Mouse (Mus musculus) kidney, postnatal 14 days (tissue): Measurements from ENCODE around the gene Sec14l4.

ENCODE experiments used
- DNase-seq: peaks from one replicate; pipeline ENCODE4 v3.0.0; 2022; ENCODE audit warnings: mixed read lengths

The Sec14l4 gene

GRCm38 (mm10) chr11:4027561-4028334 lies 3.5 kb upstream of the Sec14l4 start:
- no peak for DNase-seq

DNA sequence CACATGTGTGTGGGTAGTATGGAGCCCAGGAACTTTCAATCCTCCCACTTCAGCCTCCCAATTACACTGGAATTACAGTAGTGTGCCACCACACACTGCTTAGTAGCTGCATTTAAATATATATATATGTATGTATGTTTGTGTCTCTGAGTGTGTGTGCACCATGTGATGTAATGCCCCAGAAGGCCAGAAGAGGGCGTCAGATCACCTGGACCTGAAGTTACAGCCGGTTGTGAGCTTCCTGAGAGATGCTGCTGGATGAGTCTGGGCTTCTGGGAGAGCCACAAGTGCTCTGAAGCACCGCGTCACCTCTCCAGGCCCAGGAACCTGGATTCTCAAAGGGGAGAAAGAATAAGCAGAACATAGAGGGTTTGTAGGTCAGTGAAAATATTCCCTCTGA lies 1.9 kb upstream of the Sec14l4 start:
- no peak for DNase-seq

GRCm38 (mm10) chr11:4031961-4032360 lies 699 bp downstream of the Sec14l4 start:
- no peak for DNase-seq

- no peak for DNase-seq
Measured at GRCm38 (mm10) chr11:4033471-4033870, 2.2 kb downstream of the Sec14l4 start.

DNA sequence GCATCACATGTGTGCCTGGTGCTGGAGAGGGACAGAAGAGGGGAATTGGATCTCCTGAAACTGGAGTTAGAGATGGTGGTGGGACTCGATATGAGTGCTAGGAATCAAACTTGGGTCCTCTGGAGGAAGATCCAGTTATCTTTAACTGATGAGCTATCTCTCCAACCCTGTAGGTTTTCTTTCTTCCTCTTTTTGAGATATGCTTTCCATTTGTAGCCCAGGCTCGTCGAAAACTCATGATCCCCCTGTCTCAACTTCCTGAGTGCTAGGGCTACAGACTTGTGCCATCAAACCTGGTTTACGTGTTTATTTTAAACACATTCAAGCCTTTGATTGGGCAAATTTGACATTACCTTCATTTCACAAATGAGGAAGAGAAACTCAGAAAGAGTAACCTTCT lies 2.9 kb downstream of the Sec14l4 start:
- no peak for DNase-seq

- peak; percentile 12 for DNase-seq
Measured at GRCm38 (mm10) chr11:4035116-4035892, 4.0 kb downstream of the Sec14l4 start.

GRCm38 (mm10) chr11:4035916-4036315 lies 4.7 kb downstream of the Sec14l4 start:
- no peak for DNase-seq

- no peak for DNase-seq
Measured at GRCm38 (mm10) chr11:4036365-4037084, 5.3 kb downstream of the Sec14l4 start.

DNA sequence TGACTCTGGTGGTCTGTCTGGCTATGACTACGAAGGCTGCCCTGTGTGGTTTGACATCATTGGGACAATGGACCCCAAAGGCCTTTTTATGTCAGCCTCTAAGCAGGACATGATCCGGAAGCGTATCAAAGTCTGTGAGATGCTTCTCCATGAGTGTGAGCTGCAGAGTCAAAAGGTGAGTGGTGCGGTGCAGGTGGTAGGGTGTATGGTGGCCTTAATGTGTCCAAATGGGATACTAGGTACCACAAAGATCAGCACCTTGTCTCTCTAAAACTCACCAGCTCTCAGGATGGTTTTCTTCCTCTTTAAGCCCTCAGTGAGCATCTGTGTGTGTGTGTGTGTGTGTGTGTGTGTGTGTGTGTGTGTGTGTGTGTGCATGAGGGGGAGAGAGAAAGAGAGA lies 8.7 kb downstream of the Sec14l4 start:
- no peak for DNase-seq

DNA sequence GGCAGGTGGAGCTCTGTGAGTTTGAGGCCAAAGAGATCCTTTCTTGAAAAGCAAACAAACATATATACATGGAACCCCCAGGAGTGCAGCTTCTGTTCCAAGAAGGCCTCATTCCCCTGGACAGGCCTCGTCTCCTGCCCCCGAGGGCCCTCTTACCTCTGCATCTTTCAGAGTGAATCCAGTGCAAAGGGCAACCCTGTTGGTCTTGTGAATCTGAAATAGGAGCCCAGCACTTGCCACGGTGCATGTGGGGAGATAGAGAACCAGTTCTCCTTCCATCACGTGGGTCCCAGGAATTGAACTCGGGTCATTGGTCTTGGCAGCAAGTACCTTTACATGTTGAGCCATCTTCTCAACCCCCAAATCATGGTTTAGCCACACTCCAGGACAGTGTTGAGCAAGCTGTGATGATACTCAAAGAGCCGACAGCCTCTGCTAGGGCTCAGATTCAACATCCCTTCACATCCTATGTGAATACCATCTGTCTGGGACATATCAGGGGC lies 9.9 kb downstream of the Sec14l4 start:
- no peak for DNase-seq

- DNase-seq = no peak
Measured at GRCm38 (mm10) chr11:4043081-4043480, 11.8 kb downstream of the Sec14l4 start.

- peak; percentile 22 for DNase-seq
Measured at GRCm38 (mm10) chr11:4046526-4046925, 15.3 kb downstream of the Sec14l4 start.

DNA sequence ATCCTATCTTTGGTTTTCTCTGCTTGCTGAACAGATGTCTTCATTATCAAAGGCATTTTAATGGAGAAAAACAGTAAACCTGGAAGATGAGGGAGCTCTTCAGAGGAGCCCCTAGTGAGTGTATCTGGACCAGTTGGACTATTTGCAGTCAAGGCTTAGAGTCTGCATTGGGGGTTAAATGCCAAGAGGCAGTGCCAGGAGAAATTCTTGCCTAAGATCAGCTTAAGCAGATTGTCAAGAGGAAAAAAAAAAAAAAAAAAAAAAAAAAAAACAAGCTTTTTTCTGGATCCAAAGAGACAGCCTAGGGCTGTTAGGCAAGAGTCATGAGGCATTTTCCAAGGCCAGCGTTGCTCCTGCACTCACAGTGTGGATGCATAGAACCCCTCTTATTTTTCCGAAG lies 16.5 kb downstream of the Sec14l4 start:
- DNase-seq = no peak

- no peak for DNase-seq
Measured at GRCm38 (mm10) chr11:4048438-4048837, 17.2 kb downstream of the Sec14l4 start.

GRCm38 (mm10) chr11:4053586-4053985 lies 22.3 kb downstream of the Sec14l4 start:
- peak; percentile 81 for DNase-seq

GRCm38 (mm10) chr11:4060866-4061575 lies 29.8 kb downstream of the Sec14l4 start:
- DNase-seq = no peak

- DNase-seq = no peak
Measured at GRCm38 (mm10) chr11:4062523-4062922, 31.3 kb downstream of the Sec14l4 start.

DNA sequence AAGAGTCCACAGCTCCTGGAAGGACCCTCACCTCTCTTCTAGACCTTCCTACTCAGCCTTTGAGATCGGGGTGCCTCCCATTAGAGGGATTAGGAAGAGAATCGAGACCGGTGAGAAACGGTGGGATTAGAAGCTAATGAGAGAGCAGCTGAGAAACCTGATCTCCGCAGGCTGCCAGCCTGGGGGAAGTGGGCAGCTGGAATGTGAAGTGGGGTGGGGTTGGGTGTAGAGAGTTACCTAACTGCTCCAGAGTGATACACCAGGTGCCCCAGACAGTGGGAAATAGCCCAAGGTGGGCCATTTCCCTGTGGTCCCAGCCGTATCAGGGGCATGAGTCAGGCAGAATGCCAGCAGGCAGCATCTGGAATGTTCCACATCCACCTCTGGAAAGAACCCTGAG lies 31.7 kb downstream of the Sec14l4 start:
- no peak for DNase-seq

DNA sequence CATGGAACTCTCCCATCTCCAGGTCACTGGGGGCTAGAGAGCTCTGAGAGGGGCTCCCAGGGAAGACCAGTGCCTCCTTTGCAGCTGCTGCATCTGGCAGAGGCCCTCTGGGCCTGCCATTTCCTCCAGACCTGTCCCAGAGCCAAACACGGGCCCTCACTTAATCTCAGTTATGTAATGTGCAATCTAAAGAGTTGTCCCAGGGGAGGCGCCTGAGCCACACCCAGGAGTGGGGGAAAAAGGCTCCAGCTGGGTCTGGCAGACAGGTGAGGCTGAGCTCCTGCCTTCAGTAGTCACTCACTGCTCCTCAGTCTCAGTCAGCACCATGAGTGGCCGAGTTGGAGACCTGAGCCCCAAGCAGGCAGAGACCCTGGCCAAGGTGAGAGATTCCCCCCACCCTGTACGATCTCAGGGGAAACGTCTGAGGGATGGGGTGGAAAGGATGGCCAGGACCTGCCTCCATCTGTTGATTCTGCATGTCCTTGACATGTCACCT lies 33.4 kb downstream of the Sec14l4 start, which contains the start of gene Sec14l3:
Sec14l3 (plus strand) TSS at position 215 of the 496 bp plus-strand sequence.
- no peak for DNase-seq

DNA sequence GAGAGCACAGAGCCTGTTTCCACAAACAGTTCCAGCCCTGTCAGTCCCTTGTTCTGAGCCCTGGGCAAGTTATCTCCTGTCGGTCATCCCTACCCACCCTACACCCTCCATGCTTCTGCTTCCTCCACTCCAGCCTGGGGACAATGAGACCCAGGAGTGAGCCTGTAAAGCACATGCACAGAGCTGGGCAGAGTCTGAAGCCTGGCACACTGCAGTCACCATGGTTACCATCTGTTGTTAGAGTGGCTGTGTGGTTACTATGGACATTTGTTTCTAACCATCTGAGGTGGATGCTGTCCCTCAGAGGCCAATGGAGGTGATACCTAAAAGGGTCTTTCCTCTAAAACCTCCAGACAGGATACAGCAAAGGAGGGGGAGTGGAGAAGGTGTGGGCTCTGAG lies 38.4 kb downstream of the Sec14l4 start:
- DNase-seq = no peak

GRCm38 (mm10) chr11:4076633-4077032 lies 45.4 kb downstream of the Sec14l4 start:
- peak; percentile 67 for DNase-seq

DNA sequence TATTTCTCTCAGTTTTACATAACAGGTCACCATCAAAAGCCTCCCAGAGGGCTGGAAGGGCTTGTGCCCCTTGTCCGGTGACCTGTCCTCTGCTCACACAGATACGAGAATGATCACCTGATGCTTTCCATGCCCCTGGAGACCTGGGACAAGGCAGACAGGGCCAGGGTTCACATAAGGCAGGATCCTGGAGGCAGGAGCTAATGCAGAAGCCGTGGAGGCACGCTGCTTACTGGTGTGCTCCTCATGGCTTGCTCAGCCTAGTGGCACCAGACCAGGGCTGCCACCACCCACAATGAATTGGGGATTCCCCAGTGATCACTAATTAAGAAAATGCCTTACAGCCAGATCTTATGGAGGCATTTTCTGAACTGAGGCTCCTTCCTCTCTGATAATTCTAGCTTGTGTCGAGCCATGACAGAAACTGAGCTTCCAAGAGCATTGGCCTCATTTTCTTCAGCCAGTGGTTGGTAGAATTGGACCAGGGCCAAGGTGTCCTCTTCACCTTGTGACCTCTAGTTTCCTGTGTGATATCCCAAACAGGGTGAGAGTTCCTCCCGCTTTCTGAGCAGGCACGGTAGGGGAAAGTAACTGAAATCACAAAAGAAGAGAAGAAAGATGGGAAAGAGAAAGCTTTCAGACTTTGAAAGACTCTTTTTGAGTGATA lies 47.1 kb downstream of the Sec14l4 start:
- no peak for DNase-seq
